Mouse (Mus musculus): ENCODE measurements around the gene Zswim3.

The Zswim3 gene

DNA sequence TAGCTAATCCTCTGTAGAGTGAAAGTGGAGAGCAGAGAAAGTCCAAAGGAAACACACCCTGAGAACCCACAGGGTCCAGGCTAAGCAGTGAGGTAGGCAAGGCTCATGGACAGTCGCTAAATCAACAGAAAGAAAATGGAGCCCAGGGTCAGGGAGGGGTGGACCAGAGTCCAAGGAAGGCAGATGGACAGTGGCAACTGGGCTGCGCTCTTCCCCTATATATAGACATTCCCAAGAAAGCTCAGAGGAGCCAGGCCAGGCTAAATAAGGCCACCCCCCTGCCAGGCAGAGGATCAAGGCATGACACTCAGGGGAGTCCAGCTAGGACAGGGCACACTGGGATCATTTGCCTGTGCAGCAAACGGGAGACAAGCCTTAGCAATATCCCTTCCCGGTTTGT lies 23.0 kb upstream of the Zswim3 start:
- DNase-seq (ENCODE audit: low read depth, low spot score) = no peak

DNA sequence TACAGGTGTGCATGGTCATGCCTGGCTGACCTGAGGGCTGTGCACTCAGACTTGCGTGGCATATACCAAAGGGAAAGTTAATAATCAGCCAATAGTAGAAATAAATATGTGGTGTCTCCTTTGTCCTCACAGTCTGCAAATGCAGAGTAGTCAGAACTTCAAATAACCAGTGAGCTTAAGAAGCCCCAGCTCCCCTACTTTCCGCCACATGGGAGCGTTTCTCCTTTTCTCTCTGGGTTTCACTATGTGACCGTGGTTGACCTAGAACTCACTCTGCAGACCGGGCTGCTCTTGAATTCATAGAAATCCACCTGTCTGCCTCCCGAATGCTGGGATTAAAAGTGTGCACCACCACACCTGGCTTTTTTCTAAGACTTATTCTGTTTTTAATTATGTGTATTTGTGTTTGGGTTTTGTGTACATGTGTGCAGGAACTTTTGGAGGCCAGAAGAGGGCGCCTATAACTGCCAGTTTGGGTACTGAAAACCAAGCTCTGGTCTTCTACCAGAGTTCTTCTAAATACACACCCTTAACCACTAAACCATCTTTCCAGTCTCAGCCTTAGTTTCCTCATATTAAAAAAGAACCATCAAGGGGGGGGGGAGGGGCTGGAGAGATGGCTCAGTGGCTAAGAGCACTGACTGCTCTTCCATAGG lies 20.8 kb upstream of the Zswim3 start:
- DNase-seq (ENCODE audit: low read depth, low spot score) = peak; percentile 80

DNA sequence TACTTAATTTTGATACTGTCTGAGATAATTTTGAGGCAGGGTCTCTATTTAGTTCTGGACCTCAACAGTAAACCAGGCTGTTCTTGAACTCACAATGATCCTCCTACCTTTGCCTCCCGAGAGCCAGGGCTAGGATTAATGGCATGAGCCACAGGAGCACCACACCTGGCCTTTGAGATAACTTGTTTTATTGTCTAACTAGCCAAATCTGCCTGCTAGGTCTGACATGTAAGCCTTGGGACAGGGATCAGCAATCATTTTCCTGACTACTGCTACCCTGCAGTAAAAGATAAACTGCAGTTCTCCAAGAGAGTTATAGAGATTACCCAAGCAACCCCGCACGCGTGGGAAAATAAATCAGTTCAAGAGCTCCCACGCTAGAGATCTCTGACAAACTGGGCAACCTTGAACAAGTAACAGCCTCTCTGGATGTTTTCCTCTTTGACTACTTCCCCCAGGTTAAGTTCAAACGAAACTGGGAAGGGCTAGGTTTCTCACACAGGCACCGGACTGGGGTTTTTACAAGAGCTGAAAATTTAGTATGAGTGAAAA lies 20.0 kb upstream of the Zswim3 start:
- DNase-seq (ENCODE audit: low read depth, low spot score) = no peak

DNA sequence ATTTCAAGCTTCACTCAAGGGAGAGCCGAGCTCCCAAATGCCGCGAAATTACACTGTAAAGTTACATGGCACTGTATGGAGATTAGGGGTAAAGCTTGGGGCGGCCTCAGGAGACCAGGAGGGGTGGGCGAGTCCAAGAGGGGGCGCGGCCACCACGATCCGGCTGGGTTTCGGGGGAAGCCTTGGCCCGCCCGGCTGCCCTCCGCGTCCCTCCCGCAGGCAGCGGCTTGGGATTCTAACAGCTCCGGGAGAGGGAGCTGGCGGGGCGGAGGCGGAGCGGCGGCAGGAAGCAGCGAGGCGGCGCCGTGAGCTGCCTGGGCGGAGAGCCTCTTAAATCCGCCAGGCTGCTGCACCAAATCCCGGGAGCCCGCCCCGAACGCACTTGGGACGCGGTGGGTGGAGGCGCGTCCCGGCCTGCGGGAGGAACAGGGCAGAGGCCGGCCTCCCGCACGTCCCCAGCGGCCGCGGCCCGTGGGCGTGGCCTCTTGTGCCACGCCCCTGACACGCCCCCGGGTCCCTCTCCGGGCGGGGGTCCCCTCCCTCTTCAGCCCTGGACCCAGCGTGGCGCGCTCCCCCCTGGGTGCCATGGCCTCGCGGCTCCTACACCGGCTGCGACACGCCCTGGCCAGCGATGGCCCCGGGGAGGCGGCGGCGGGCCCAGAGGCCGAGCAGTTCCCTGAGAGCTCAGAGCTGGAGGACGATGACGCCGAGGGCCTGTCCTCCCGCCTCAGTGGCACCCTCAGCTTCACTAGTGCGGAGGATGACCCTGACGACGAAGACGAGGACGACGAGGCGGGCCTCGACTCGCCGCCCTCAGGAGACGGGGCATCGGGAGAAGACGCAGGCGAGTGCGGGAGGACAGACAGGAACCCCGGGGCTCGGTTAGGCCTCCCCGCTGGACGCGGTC lies 19.2 kb upstream of the Zswim3 start, which contains the start of gene Snx21:
Snx21 (plus strand) TSS at position 343 of the 907 bp plus-strand sequence.
- DNase-seq (ENCODE audit: low read depth, low spot score) = peak; percentile 83

DNA sequence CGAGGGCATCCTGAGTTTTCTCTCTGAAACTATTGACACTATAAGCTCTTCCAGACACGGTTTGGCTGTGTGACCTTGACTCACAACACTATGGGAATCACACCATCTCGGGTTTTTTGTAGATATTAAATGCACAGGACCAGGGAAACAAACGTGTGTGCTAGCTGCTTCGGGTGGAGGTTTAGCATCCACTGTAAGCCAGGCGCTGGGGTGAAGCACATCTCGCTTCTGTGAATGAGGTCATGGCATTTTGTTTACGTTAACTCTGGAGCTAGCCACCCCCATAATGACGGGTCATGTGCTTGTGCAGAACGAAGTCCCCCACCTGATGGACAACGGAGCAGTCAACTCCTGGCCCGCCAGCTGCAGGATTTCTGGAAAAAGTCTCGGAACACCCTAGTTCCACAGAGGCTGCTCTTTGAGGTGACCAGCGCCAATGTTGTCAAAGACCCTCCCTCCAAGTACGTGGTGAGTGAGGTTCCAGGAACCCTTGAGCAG lies 18.5 kb upstream of the Zswim3 start:
- DNase-seq (ENCODE audit: low read depth, low spot score) = no peak

DNA sequence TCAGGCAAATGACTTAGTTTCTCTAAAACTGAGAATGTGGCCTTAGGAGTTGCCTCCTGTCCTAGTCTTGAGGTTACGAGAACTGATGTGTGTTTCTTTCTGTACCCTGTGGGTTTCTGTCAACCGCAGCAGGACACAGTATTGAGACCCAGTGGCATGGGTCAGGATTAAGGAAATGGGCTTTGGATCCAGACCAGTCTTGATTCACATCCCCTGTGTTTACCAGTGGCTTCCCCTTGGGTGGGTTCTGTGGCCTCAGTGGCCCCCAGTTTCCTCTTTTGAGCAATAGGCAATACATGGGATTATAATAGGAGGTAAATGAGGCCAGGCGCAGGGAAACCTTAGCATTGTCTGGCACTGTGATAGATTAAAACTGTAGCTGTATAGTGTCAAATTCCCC lies 17.9 kb upstream of the Zswim3 start:
- DNase-seq (ENCODE audit: low read depth, low spot score) = no peak

DNA sequence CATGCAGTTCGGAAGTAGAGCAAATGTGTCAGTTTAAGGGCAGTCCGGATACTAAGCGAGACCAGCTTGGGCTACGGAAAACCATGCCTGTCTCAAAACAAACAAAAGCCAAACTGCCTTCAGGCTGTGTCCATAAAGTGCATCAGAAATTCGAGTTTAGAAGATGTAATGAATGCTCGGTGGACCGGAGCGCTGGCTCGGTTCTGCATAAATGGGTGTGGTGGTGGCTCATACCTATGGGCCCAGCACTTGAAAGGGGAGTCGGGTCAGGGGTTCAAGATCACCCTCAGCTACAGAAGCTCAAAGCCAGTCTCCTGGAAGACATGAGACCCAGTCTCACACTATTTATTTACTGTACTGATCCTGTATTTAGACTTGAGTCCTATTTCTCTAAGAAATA lies 17.1 kb upstream of the Zswim3 start:
- DNase-seq (ENCODE audit: low read depth, low spot score) = no peak

DNA sequence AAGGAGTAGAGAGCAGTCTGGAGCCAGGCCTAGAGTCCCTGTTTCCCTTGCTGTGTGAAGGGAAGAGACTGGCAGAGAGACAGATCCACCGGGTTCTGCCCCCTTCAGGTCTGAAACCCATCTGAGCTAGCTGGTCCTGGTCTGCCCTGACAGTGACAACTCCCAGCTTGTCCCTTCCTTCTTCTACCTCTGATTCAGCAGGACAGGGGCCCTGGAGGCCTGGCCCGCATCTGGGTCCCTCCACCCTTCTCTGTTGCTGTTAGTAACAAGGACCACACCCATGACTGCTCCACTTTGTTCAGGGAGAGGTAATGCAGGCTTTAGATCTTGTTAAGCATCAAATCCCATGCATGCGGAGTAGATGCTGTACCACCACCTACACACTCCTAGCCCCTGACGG lies 16.5 kb upstream of the Zswim3 start:
- DNase-seq (ENCODE audit: low read depth, low spot score) = peak; percentile 54

DNA sequence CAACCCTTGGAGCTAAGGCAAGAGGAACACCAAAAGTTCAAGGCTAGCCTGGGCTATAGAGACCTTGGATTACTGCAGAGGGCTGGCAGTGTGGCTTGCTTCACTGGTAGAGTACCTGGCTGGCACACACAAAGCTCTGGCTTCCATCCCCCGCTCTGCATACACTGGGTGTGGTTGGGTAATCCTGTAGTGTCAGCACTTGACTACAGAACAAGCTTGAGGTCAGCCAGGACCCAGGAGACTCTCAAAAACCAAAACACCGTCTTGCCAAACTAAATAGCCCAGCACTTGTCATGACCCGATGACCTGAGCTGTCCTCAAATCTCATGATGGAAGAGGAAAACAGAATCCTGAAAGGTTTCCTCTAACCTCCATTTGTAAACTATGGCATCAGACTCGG lies 14.4 kb upstream of the Zswim3 start:
- no peak for DNase-seq (ENCODE audit: low read depth, low spot score)

DNA sequence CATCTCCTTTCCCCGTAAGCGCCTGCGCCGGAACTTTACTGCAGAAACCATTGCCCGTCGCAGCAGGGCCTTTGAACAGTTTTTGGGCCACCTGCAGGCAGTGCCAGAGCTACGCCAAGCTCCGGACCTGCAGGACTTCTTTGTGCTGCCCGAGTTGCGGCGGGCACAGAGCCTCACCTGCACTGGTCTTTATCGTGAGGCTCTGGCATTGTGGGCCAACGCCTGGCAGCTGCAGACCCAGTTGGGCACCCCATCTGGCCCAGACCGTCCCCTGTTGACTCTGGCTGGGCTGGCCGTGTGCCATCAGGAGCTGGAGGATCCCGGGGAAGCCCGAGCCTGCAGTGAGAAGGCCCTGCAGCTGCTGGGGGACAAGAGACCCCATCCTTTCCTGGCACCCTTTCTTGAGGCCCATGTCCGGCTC lies 13.0 kb upstream of the Zswim3 start:
- no peak for DNase-seq (ENCODE audit: low read depth, low spot score)

DNA sequence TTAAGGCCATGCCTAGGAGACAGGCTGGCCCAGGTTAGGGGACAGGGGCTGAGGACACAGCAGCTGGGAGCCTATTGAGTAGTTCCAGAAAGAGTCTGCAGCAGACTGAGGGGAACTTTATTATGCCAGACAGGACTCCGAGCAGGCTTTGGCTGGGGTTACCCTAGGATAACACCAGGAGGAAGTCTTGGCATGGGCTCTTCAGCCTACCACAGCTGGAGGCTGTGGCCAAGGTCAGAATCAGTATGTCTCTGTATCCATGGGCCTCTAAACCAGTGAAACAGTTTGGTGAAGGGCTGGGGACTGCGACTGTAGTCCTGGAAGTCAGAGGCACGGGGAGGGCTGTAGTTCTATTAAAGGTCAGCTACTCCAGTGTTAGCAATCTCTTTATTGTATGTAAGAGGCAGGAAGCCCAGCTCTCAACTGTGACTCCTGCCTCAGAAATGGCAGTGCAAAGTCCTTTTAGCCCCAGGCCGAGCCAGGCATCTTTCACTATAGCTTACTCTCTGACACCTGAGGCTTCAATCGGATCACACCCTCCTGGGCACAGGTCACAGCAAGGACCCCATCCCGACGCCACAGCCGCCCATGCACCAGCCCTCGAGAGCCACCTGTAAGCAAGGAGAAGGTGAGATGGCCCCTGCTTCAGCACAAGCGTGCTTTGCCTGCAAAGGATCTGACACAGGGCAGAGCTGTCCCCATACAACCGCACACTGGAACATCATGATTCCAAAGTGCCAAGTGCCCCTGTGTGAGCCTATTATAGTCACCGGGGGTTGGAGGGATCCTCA lies 12.3 kb upstream of the Zswim3 start:
- no peak for DNase-seq (ENCODE audit: low read depth, low spot score)

DNA sequence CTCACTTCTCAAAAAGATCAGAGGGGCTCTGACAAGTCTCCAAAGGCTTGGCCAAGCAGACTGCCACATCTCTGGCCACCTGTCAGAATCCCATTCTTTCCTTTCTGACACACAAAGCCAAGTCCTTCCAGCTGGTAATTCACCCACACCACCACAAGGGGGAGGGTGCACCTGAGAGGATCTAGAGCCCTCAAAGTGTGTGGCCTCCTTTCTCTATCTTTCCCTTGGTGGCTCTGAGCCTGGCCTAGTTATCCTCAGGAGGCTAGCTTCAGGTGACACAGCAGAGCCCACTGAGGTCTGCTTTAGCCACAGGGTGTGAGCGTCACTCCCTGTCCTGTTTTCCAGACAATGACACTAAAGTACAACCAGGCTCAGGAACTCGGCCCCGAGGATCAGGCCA lies 11.7 kb upstream of the Zswim3 start:
- peak; percentile 90 for DNase-seq (ENCODE audit: low read depth, low spot score)

DNA sequence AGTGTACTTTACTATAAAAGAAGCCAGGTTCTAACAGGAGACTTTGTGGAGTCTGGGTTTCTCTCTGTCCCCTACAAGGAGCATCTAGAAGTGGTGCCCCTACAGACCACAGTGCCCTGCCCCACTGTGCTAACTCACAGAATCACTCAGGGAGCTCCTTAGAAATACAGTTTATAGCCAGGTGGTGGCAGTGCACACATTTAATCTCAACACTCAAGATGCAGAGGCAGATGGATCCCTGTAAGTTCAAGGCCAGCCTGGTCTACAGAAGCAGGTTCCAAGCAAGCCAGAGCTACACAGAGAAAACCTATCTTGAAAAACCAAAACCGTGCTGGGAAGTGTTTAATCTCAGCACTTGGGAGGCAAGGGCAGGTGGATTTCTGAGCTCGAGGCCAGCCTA lies 11.1 kb upstream of the Zswim3 start:
- peak; percentile 62 for DNase-seq (ENCODE audit: low read depth, low spot score)

DNA sequence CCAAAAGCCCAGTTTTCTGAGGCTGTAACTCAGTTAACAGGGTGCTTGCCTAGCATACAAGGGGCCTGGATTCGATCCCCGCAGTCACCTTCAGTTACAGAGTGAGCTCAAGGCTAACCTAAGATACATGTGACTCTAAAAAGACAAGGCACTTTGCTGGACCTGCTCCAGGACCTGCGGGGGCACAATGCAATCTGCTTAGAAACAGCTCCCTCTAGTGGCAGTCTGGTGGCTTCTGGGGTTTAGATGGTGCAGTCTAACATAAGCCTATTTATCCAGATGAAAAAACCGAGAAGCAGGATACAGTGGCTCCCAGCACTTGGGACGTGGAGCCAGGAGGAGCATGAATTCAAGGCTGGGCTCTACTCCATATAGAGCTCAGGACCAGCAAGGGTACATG lies 10.6 kb upstream of the Zswim3 start:
- DNase-seq (ENCODE audit: low read depth, low spot score) = peak; percentile 91

DNA sequence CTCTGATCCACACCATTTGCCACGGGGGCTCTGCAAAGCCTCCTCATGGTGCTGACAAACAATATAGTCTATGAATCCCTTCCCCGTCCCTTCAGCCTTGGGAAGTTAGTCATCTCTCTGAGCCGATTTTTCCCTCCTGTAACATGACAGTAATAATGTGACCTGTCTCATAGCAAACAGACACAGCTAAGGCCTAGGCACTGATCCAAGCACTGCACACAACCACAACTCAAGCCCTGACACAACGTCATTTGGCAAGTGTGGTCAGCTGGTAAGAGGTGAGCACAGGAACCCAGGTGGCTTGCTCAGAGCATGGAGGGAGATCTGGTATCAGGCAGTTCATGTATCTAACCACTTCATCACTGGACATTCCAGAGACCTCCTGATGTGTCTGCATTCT lies 9.0 kb upstream of the Zswim3 start:
- DNase-seq (ENCODE audit: low read depth, low spot score) = no peak

DNA sequence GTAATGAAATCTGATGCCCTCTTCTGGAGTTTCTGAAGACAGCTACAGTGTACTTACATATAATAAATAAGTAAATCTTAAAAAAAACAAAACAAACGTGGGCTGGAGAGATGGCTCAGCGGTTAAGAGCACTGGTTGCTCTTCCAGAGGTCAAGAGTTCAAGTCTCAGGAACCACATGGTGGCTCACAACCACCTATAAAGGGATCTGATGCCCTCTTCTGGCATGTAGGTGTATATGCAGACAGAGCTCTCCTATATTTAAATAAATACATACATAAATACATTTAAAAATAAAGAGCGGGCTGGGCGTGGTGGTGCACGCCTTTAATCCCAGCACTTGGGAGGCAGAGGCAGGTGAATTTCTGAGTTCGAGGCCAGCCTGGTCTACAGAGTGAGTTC lies 6.3 kb upstream of the Zswim3 start:
- peak; percentile 76 for DNase-seq (ENCODE audit: low read depth, low spot score)

DNA sequence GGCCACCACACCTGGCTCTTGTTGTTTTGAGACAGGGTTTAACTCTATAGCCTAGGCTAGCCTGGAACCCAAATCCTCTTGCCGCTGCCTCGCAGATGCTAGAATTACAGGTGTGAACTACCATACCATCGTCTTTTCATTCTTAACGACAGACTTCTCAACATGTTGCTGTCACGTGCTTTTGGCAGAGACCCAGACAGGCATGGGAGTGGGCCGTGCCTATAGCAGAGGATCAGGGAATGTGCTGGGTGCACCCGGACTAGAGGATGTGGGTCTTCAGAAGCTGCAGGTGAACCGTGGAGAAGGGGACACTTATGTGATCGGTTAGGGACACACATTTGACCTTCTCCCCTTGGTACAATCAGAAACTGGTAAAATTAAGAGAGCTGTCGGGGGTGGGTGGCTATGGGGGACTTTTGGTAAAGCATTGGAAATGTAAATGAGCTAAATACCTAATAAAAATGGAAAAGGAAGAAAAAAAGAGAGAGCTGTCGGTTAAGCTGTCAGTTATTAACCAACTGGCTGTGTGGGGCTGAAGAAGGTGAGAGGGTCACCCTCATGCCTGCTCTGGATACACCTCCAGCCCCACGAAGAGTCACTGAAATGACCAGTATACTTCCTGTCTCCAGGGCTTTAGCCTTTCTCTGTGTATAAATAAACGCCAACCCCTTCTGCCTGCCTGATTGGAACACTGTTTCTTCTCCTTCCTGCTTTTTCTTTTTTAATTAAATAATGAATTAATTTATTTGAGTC lies 4.5 kb upstream of the Zswim3 start:
- DNase-seq (ENCODE audit: low read depth, low spot score) = no peak

DNA sequence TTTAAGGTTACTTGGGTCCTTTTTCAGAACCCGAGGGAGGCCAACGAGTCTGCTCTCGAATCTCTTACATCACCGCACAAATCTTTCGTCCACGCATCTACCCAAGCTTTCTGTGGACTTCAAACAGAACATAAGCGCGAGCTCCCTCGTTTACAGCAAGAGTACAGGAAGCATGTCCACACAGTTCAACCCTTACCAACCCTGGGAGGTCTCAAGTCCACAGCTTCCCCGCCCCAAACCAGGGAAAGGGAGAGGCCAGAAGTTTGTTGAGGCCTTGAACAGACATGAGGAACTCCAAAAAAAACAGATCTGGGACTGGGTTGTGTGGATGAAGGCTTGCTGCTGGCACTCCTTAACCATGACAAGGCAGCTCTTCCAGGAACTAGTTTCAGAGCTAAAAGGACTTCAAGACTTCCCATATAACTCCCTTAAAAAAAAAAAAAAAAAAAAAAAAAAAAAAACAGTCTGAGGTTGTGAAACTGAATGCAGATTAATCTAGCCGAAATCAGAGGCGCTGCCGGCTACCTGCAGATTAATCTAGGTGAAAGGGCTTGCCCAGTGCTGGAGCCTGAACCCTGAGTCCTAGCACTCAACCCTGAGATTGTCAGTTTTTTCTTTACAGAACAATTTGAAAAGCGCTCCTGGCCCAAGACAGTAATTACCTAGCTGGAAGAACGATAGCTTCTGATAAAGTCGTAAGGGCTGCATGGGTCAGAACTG lies 1.5 kb upstream of the Zswim3 start:
- DNase-seq (ENCODE audit: low read depth, low spot score) = no peak

DNA sequence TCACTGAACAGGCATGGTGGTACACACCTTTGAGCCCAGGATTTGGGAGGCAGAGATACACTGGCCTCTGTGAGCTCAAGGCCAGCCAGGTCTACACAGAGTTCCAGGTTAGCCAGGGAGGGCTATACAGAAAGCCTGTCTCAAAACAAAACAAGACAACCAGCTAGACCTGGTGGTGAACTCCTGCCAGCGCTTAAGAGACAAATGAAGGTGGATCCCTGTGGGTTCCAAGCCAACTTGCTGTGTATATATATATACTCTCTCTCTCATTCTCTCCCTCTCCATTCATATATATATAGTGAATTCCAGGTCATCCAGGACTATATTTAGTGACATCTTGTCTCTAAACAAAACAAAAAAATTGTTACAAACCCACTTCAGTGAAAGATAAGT lies 981 bp upstream of the Zswim3 start:
- DNase-seq (ENCODE audit: low read depth, low spot score) = no peak

DNA sequence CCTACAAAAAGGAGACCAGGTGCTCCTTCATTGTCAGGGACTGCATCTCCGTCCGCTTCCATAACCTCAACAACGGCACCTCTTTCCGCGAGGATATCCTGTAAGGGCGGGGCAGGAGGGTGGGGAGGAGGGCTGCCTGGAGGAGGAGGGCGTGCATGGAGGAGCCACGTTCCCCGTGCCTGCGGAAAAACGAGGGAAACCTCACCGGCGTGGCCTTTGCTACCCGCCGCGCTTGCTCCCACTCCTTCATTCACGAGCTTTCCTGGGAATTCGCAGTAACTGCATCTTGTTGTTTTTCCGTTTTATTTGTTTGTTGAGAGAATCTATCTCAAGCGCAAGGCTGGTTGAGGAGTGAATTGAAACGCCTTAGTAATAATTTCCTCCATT lies 427 bp downstream of the Zswim3 start:
- DNase-seq (ENCODE audit: low read depth, low spot score) = no peak

All from ZHBTc4 (cell line).